Mouse (Mus musculus): ENCODE measurements at regions not wholly inside any gene's neighbourhood (a gene's known extent, or its start where the extent isn't known, plus 50 kb on each side); places are given as distances from the start of the nearest gene placed in this dataset.

DNA sequence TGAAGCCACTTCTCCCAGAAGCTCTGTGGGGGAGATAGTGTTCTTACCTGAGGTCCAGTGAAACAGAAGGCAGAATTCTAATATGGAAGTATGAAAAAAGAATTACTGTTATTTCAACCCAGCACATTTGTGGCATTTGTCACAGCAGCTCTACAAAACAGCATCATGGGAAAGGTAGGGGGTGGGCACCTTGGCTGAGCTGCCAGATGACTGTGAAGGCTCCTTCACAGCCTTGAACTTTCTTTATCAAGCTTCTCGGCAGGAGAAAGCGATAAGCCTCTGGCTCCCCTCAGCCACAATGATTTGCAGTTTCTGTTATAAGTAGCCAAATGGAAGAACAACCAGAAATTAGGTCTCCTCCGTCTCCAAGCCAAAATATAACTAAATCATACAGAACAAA is 249.5 kb downstream of the Spry2 start:
- TF ChIP-seq CTCF (IDR thresholded peaks at IDR 0.05; ENCODE audit: borderline replicate concordance, extremely low read depth, insufficient read depth, insufficient read length) = no peak
- TF ChIP-seq POLR2A (IDR thresholded peaks at IDR 0.05; ENCODE audit: borderline replicate concordance, extremely low read depth, insufficient read depth, insufficient read length, poor library complexity, severe bottlenecking) = no peak

Measured in brain, embryonic 14.5 days (tissue).